Mouse (Mus musculus) embryonic fibroblast, embryonic 13.5 days (primary cell): ENCODE measurements at regions not wholly inside any gene's neighbourhood (a gene's known extent, or its start where the extent isn't known, plus 50 kb on each side); places are given as distances from the start of the nearest gene placed in this dataset.

ENCODE experiments used
- H3K27ac ChIP-seq: 2 replicates; pipeline ENCODE4 v1.5.1; 2012; ENCODE audit warnings: low read length, control low read depth, inconsistent platforms; ENCODE audit not compliant: insufficient read depth
- H3K4me1 ChIP-seq: 2 replicates; pipeline ENCODE4 v1.6.1; 2011; ENCODE audit warnings: low read length; ENCODE audit not compliant: control insufficient read depth, insufficient read depth
- H3K4me3 ChIP-seq: 2 replicates; pipeline ENCODE4 v1.5.1; 2011; ENCODE audit warnings: mild to moderate bottlenecking, control low read depth, low read length; ENCODE audit not compliant: insufficient read depth
- CTCF ChIP-seq: IDR thresholded peaks from 2 replicates; pipeline ENCODE4 v1.5.1; 2011; ENCODE audit warnings: mild to moderate bottlenecking, control low read depth, low read length, moderate library complexity, borderline replicate concordance; ENCODE audit not compliant: insufficient read depth
- POLR2A ChIP-seq: IDR thresholded peaks from 2 replicates; pipeline ENCODE4 v1.6.1; 2011; ENCODE audit warnings: low read depth, mild to moderate bottlenecking, control low read depth, low read length, moderate library complexity

DNA sequence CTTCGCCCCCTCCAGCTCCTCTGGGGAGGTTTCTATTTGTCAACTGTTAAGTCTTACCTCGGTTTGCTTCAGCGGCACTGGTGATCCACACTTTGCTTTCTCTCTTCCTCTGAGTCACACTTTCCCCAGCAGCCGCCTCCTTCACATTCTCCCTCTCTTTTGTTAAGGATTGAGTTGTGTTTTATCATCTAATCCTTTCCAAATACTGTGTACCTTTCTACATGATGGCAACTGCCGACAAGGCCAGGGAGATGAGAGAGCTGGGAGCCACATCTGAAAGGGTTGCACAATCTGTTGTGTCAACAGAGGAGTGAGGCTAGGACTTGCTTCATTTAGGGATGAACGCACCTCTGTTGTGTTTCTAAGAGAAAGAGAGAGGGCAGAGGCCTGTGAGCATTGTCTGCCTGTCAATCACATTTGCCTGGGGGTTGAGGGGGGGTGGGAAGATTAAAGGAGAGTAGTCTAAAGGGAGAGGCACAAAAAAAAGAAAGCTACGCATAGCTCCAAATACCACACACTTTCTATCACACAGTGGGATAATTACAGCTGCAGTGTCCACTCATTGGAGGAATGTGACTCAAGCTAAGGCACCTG lies 369.1 kb upstream of the Adamts16 start:
- no peak overlapping the region for H3K27ac ChIP-seq
- no peak overlapping the region for H3K4me3 ChIP-seq
- H3K4me1 ChIP-seq, result no peaks in the 10 kb centered on the region
- TF ChIP-seq POLR2A, result no peak
- TF ChIP-seq CTCF, result no peak

- TF ChIP-seq CTCF, result no peak
- TF ChIP-seq POLR2A, result no peak
- H3K27ac ChIP-seq, result no peak overlapping the region
- H3K4me1 ChIP-seq, result no peaks in the 10 kb centered on the region
- H3K4me3 ChIP-seq, result no peak overlapping the region
Measured at GRCm38 (mm10) chr13:71205708-71206107, 364.1 kb upstream of the Adamts16 start.

GRCm38 (mm10) chr13:71200656-71201055 lies 359.0 kb upstream of the Adamts16 start:
- TF ChIP-seq POLR2A (no peak), CTCF (no peak)
- Histone ChIP-seq H3K27ac (no peak overlapping the region), H3K4me3 (no peak overlapping the region), H3K4me1 (no peaks in the 10 kb centered on the region)

GRCm38 (mm10) chr13:71195675-71196074 lies 354.1 kb upstream of the Adamts16 start:
- TF ChIP-seq CTCF, result no peak
- no peak for TF ChIP-seq POLR2A
- no peak overlapping the region for H3K27ac ChIP-seq
- H3K4me3 ChIP-seq, result no peak overlapping the region
- no peaks in the 10 kb centered on the region for H3K4me1 ChIP-seq

DNA sequence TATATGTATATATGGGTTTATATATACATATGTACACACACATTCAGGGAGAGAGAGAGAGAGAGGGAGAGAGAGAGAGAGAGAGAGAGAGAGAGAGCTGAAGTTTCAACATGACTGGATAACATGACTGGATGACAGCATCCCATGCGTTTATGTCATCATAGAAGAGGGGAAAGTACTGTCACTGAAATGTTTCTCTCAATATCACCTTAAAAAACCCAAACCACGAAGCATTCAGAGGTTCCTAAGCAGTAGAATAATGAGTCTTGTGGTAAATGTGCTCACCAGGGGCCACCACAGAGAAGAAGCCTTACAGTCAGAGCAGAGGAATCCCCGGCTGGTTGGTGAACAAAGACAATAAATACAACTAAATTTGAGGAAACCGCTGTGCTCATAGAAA lies 342.9 kb upstream of the Adamts16 start:
- Histone ChIP-seq H3K4me1 (no peaks in the 10 kb centered on the region), H3K27ac (no peak overlapping the region), H3K4me3 (no peak overlapping the region)
- no peak for TF ChIP-seq POLR2A
- TF ChIP-seq CTCF, result no peak

- Histone ChIP-seq H3K4me3 (no peak overlapping the region), H3K4me1 (no peaks in the 10 kb centered on the region), H3K27ac (no peak overlapping the region)
- TF ChIP-seq CTCF, result no peak
- no peak for TF ChIP-seq POLR2A
Measured at GRCm38 (mm10) chr13:71179083-71179482, 337.5 kb upstream of the Adamts16 start.

DNA sequence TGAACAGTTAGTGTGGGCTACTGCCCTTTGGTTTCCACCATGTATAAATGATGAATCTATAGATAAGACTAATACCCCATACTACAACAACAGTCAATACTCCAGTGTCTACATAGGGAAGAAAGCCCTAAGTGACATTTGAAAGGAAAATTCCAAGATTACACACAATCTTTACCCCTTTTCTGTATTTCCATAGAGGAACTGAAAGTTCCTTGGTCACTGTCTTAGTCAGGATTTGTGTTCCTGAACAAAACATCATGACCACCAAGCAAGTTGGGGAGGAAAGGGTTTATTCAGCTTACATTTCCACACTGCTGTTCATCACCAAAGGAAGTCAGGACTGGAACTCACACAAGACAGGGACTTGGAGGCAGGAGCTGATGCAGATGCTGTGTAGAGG lies 332.7 kb upstream of the Adamts16 start:
- no peak for TF ChIP-seq POLR2A
- no peak for TF ChIP-seq CTCF
- H3K27ac ChIP-seq, result no peak overlapping the region
- H3K4me3 ChIP-seq, result no peak overlapping the region
- no peaks in the 10 kb centered on the region for H3K4me1 ChIP-seq

DNA sequence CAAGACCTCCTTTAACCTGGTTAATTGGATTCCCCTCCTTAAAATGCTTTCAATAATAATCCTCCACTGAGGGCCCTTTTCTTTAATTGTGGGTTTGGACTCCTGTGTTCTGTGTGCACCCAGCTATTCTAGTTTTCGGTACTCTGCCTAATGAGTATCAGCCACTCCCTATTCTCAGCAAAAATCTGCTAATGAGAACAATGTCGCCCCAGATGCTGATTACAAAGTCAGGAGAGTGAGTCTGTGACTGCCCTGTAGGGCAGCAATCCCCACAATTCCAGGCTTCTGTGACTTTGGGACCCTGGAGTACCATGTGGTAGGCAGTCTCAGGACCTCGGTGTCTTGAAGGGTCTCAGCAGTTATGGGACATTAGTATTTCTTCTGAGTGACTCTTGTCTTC lies 324.6 kb upstream of the Adamts16 start:
- TF ChIP-seq CTCF, result no peak
- Histone ChIP-seq H3K27ac (no peak overlapping the region), H3K4me1 (no peaks in the 10 kb centered on the region), H3K4me3 (no peak overlapping the region)

- TF ChIP-seq POLR2A (no peak), CTCF (no peak)
- no peak overlapping the region for H3K4me3 ChIP-seq
Measured at GRCm38 (mm10) chr13:71165096-71165920, 323.7 kb upstream of the Adamts16 start.

DNA sequence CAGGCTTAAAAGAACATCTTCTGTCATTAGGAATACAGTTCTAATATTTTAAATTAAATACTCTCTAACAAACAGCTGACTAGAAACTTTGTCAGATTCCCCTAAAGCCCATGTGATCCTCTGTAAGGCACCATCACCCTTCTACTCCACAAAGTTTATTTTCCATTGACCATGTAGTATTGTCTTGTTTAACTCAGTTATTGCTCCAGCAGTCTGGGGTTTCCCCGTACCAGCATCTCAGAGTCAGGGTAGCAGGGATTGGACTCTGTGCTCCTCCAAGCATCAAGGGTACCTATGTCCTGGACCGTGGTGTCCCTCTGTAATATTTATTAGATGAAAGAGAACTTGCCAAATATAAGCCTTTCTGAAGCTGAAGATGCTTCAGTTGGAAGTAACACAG lies 322.4 kb upstream of the Adamts16 start:
- H3K27ac ChIP-seq, result no peak overlapping the region
- no peaks in the 10 kb centered on the region for H3K4me1 ChIP-seq
- TF ChIP-seq CTCF (no peak), POLR2A (no peak)
- H3K4me3 ChIP-seq, result no peak overlapping the region

More at GRCm38 (mm10) chr13:71165096-71165920, 323.7 kb upstream of the Adamts16 start:
- no peak overlapping the region for H3K27ac ChIP-seq
- H3K4me1 ChIP-seq, result no peaks in the 10 kb centered on the region
